Mouse (Mus musculus): ENCODE data around the gene Pcp4. TPM values are rescaled to one million over a fixed set of nuclear protein-coding genes. Genes with fewer than 3 reads are reported as not detected.

Gene Pcp4
- total and polyA plus RNA-seq, 2 experiments from 2014 or later = 6.0 TPM; not detected in 1

- Histone ChIP-seq H3K4me3 (ENCODE audit: low read depth, low read length) (no peak overlapping the region), H3K36me3 (replicated peaks; ENCODE audit: control insufficient read depth, insufficient read depth, low read length) (no peaks in the 10 kb centered on the region), H3K9me3 (replicated peaks; ENCODE audit: control insufficient read depth, low read length) (no peaks in the 10 kb centered on the region), H3K4me2 (ENCODE audit: low read depth, low read length) (no peak overlapping the region), H3K27ac (ENCODE audit: low read depth) (no peak overlapping the region), H3K9ac (replicated peaks; ENCODE audit: low read depth, low read length) (no peak overlapping the region), H3K4me1 (ENCODE audit: control insufficient read depth, insufficient read depth) (no peaks in the 10 kb centered on the region), H3K27me3 (ENCODE audit: control insufficient read depth, insufficient read depth, low read length) (no peaks in the 10 kb centered on the region)
- DNase-seq (ENCODE audit: low spot score) = no peak
- WGBS = 68% methylated on average over 4 of the region's 4 CpGs
- no peak for ATAC-seq (ENCODE audit: insufficient read depth, low read depth)
- TF ChIP-seq EP300 (IDR thresholded peaks at IDR 0.05; ENCODE audit: low read depth) (no peak), CTCF (IDR thresholded peaks at IDR 0.05; ENCODE audit: low read depth) (no peak)
Observed at GRCm38 (mm10) chr16:96555412-96555811, 88.0 kb downstream of the Pcp4 start.

- H3K27me3 ChIP-seq (ENCODE audit: control insufficient read depth, insufficient read depth, low read length) = no peaks in the 10 kb centered on the region
- no peak for ATAC-seq (ENCODE audit: insufficient read depth, low read depth)
- no peak overlapping the region for H3K4me3 ChIP-seq (ENCODE audit: low read depth, low read length)
- no peak overlapping the region for H3K9ac ChIP-seq (replicated peaks; ENCODE audit: low read depth, low read length)
- TF ChIP-seq EP300 (IDR thresholded peaks at IDR 0.05; ENCODE audit: low read depth) = no peak
- no peak for TF ChIP-seq CTCF (IDR thresholded peaks at IDR 0.05; ENCODE audit: low read depth)
- H3K4me1 ChIP-seq (ENCODE audit: control insufficient read depth, insufficient read depth) = no peaks in the 10 kb centered on the region
- no peaks in the 10 kb centered on the region for H3K36me3 ChIP-seq (replicated peaks; ENCODE audit: control insufficient read depth, insufficient read depth, low read length)
- no peak overlapping the region for H3K27ac ChIP-seq (ENCODE audit: low read depth)
- 37% methylated on average over 3 of the region's 3 CpGs for WGBS
- H3K4me2 ChIP-seq (ENCODE audit: low read depth, low read length) = no peak overlapping the region
- DNase-seq (ENCODE audit: low spot score) = peak; percentile 21
- no peaks in the 10 kb centered on the region for H3K9me3 ChIP-seq (replicated peaks; ENCODE audit: control insufficient read depth, low read length)
Observed at GRCm38 (mm10) chr16:96556621-96557020, 89.2 kb downstream of the Pcp4 start.

- Histone ChIP-seq H3K27ac (ENCODE audit: low read depth) (no peak overlapping the region), H3K4me2 (ENCODE audit: low read depth, low read length) (no peak overlapping the region), H3K9ac (replicated peaks; ENCODE audit: low read depth, low read length) (no peak overlapping the region), H3K27me3 (ENCODE audit: control insufficient read depth, insufficient read depth, low read length) (no peaks in the 10 kb centered on the region), H3K36me3 (replicated peaks; ENCODE audit: control insufficient read depth, insufficient read depth, low read length) (no peaks in the 10 kb centered on the region), H3K4me3 (ENCODE audit: low read depth, low read length) (no peak overlapping the region), H3K4me1 (ENCODE audit: control insufficient read depth, insufficient read depth) (no peaks in the 10 kb centered on the region), H3K9me3 (replicated peaks; ENCODE audit: control insufficient read depth, low read length) (no peaks in the 10 kb centered on the region)
- TF ChIP-seq EP300 (IDR thresholded peaks at IDR 0.05; ENCODE audit: low read depth) (no peak), CTCF (IDR thresholded peaks at IDR 0.05; ENCODE audit: low read depth) (no peak)
- 88% methylated on average over 1 of the region's 1 CpGs for WGBS
- DNase-seq (ENCODE audit: low spot score) = no peak
- ATAC-seq (ENCODE audit: insufficient read depth, low read depth) = no peak
Observed at GRCm38 (mm10) chr16:96558341-96558740, 90.9 kb downstream of the Pcp4 start.

GRCm38 (mm10) chr16:96559796-96560195, 92.4 kb downstream of the Pcp4 start:
- H3K27ac ChIP-seq (ENCODE audit: low read depth) = no peak overlapping the region

GRCm38 (mm10) chr16:96563350-96564257, 96.2 kb downstream of the Pcp4 start:
- no peak for TF ChIP-seq CTCF (IDR thresholded peaks at IDR 0.05; ENCODE audit: low read depth)
- no peak for TF ChIP-seq EP300 (IDR thresholded peaks at IDR 0.05; ENCODE audit: low read depth)

More at GRCm38 (mm10) chr16:96559796-96560195, 92.4 kb downstream of the Pcp4 start:
- Histone ChIP-seq H3K9me3 (replicated peaks; ENCODE audit: control insufficient read depth, low read length) (no peaks in the 10 kb centered on the region), H3K36me3 (replicated peaks; ENCODE audit: control insufficient read depth, insufficient read depth, low read length) (no peaks in the 10 kb centered on the region), H3K4me3 (ENCODE audit: low read depth, low read length) (no peak overlapping the region), H3K27me3 (ENCODE audit: control insufficient read depth, insufficient read depth, low read length) (no peaks in the 10 kb centered on the region), H3K4me2 (ENCODE audit: low read depth, low read length) (no peak overlapping the region), H3K9ac (replicated peaks; ENCODE audit: low read depth, low read length) (no peak overlapping the region), H3K4me1 (ENCODE audit: control insufficient read depth, insufficient read depth) (no peaks in the 10 kb centered on the region)
- no peak for ATAC-seq (ENCODE audit: insufficient read depth, low read depth)
- DNase-seq (ENCODE audit: low spot score) = no peak
- TF ChIP-seq EP300 (IDR thresholded peaks at IDR 0.05; ENCODE audit: low read depth) = no peak
- TF ChIP-seq CTCF (IDR thresholded peaks at IDR 0.05; ENCODE audit: low read depth) = no peak

More at GRCm38 (mm10) chr16:96563350-96564257, 96.2 kb downstream of the Pcp4 start:
- no peak overlapping the region for H3K9ac ChIP-seq (replicated peaks; ENCODE audit: low read depth, low read length)
- H3K27me3 ChIP-seq (ENCODE audit: control insufficient read depth, insufficient read depth, low read length) = no peaks in the 10 kb centered on the region
- H3K4me1 ChIP-seq (ENCODE audit: control insufficient read depth, insufficient read depth) = no peaks in the 10 kb centered on the region
- WGBS = 86% methylated on average over 8 of the region's 8 CpGs
- no peaks in the 10 kb centered on the region for H3K36me3 ChIP-seq (replicated peaks; ENCODE audit: control insufficient read depth, insufficient read depth, low read length)
- no peak overlapping the region for H3K4me2 ChIP-seq (ENCODE audit: low read depth, low read length)
- ATAC-seq (ENCODE audit: insufficient read depth, low read depth) (no peak), DNase-seq (ENCODE audit: low spot score) (no peak)
- no peak overlapping the region for H3K4me3 ChIP-seq (ENCODE audit: low read depth, low read length)
- H3K27ac ChIP-seq (ENCODE audit: low read depth) = no peak overlapping the region
- no peaks in the 10 kb centered on the region for H3K9me3 ChIP-seq (replicated peaks; ENCODE audit: control insufficient read depth, low read length)

Measured in heart, postnatal 0 days (tissue).